Mouse (Mus musculus) regulatory T cell (primary cell): ENCODE results near the gene Abl1.

Experiments
- in situ Hi-C: fragments of 300-600 bp; cut with MboI, MseI; formaldehyde crosslinking; loops from one replicate; pipeline ENCODE4 v1.15.1; 2025; ENCODE audit warnings: high pct_unique_total_duplicates

The Abl1 gene

DNA sequence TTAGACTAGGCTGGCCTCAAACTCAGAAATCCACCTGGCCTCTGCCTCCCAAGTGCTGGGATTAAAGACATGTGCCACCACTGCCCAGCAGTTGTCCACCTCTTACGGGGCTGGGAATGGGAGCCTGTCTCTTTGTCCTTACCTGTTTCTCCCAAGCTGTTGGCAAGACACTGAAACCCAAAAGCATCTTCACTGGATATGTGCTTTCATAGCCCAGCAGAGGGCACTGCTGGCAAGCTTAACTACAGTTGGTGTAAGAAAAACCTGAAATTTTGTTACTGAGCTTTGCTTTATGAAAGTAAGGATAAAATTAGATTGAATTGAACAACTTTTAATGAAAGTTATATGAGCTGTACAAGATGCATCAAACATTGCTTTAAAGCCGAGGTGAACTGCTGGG, 4.5 kb upstream of the Abl1 start:
- in situ Hi-C loops: loop anchor here (10.0 kb wide), 1 partner anchor 1281 kb away; the partner anchor contains the start of genes Lrsam1 and Rpl12

DNA sequence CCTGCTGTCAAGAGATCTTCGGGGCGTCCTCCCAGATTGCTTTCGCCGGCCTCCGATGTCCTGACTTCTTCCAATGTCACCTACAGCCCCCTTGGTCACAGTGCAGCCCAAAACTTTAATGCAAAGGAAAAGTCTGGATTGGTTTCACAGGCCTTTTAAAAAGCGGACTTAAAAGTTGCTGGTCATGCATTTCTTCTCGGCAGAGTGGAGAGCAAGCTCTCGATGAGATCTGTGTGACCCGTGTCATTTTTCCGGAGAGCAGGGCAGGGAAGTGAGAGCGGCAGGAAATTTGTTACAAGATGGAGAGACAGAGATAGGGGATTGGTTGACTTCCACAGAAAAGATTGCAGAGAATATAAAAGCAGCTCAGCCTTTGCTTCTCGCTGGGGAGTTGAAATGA, 869 bp downstream of the Abl1 start:
- in situ Hi-C loops: loop anchor here (5.0 to 10.0 kb wide), 2 partner anchors 98 to 1276 kb away; partner anchors contain the start of genes Lrsam1 and Rpl12

GRCm38 (mm10) chr2:31690063-31690462, 1.9 kb downstream of the Abl1 start:
- in situ Hi-C loops: no loop called here

DNA sequence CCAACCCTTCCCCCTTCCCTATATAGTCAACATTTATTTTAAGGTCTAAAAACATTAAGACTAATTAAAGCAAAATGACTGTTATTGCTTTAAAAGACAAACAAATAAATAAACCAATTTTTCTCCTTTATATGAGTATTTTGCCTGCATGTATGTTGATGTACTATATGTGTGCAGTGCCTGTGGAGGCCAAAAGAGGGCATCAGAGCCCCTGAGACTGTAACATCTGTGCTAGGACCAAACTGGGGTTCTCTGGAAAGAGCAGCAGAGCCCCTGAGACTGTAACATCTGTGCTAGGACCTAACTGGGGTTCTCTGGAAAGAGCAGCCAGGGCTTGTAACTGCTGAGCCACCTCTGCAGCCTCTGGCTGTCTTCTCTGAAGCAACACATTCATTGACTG, 10.0 kb downstream of the Abl1 start:
- in situ Hi-C loops: no loop called here

DNA sequence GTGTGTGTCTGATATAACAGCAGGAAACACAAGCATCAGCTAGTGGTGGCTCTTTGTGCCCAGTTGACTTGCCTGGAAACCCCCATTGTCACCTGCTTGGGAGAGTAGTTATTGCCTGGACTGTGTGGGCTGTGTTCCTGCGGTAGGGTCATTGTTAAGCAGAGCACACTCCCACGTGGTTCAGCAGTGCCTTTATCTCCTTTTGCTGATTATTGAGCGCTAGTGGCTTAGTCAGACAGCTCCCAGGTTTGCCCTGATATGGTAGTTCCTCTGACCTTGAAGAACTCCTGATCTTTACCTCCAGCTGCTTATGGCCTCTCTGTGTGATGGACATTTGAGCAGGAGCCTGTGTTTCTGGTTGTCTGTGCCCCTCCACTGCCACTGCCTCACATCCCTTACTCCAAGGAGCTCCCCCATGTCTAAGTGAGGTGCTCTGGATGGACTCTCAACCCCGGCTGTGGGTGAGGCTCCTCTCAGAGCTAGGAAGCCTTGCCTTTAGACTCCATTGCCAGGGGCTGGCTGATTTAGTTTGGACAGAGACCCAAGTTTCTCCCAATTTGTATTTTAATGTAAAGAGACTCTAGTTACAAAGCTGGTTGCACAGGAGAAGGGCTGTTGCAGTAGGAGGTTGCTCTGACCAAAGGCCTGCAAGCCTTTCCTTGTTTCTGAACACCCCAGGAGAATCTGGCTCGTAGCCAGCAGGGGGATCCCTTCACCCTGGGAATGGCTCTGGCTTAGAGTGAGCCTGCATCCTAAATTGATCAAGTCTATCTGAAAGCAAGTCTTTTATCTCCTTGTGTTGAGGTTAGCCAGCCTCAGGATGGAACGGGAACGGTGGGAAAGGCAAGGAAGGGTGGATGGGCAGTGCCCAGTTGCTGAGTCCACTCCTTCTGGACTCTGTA, 12.6 kb downstream of the Abl1 start:
- in situ Hi-C loops: no loop called here

DNA sequence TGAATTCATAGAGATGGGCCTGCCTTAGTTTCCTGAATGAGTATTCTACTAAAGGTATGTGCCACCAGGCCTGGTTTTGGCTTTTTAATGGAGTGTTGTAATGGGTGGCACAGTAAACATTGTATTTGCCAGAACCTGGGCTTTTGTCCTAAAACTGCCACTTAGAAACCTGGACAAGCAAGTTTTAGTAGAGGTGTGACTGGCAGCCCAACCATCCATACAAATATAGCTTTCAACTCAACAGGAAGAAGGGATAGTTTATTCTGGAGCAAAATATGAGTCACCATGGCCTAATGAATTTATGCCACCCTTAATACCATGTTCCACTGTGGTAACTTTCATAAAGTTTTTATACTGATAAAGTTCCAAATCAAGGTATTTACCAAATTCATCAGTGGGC, 15.1 kb downstream of the Abl1 start:
- in situ Hi-C loops: no loop called here

DNA sequence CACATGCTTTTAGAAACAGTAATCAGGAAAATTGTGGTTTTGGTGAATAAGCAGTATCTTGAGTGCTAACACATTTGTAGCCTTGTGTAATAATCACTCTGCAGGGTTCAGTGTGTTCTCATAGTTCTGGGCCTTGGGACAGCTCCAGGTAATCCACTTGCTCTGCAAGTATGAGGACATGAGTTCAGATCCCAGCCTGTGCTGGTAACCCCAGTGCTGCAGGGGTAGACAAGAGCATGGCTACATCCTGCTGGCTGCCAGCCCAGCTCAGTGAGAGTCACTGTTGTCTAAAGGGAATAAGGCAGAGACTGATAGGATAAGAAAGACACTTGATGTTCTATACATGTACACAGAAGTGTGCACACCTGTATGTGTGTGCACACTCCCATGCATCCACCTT, 17.7 kb downstream of the Abl1 start:
- in situ Hi-C loops: no loop called here

DNA sequence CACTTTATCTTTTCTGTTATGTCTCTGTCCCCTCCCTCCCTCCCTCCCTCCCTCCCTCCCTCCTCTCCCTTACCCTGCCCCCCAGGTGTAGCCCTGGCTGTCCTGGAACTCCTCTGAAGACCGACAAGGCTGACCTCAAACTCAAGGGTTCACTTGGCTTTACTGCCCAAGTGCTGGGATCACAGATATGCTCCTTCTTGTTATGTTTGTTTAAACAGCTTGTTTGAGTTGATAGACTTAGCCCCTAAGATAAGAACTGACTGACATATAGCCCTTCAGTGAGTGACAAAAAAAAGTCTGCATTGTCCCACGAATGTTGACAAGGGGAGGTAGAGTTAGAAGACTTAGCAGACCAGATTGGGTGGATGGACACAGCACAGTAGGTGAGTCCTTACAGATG, 18.4 kb downstream of the Abl1 start:
- in situ Hi-C loops: no loop called here

DNA sequence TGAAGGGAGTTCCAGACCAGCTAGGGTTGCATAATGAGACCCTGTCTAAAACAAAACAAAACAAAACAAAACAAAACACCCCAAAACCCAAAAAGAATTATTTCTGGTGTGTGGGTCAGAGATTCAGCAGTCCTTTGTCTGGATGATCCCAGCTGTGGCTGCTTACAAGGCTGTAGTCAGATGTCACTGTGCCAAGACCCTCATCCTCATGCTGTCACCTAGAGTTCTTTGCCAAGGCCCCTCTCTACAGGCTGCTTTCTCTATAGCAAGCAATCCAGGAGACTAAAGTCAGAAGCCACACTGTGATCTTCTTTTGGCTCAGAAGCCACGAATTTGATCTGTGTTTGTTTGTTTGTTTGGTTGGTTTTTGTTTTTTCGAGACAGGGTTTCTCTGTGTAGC, 24.5 kb downstream of the Abl1 start:
- in situ Hi-C loops: no loop called here

GRCm38 (mm10) chr2:31713813-31714212, 25.6 kb downstream of the Abl1 start:
- in situ Hi-C loops: no loop called here

GRCm38 (mm10) chr2:31714780-31715179, 26.6 kb downstream of the Abl1 start:
- in situ Hi-C loops: no loop called here

- in situ Hi-C loops: no loop called here
Measured at GRCm38 (mm10) chr2:31715985-31716384, 27.8 kb downstream of the Abl1 start.

DNA sequence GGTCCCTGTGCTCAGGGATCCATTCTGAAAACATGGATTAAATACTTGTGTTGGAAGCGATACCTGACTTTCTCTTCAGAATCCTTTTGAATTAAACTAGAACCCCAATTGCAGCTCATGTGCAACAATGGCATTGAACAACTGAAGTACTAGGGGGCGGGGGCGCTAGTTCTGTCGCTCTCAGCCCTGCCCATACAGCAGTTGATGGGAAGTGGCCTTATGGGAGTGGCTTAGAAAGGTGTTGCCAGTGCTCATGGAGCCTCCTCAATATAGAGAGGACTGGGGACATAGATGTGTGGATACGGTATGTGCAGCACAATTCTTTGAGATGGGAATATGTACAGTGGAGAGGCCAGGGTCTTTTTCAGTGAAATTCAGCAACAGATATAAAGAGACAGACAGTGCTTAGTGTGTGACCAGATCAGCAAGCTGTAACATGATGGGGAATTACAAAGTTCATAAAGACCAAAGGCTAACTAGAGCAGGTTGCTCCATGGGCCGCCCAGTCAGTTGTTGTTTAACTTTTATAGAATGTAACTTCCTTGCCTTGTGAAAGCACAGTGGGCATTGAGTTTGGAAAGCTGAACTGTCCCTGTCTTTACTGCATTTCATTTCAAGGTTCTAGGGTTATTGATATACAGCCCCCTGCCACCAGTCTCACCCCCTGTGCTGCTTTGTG, 31.2 kb downstream of the Abl1 start:
- in situ Hi-C loops: no loop called here

DNA sequence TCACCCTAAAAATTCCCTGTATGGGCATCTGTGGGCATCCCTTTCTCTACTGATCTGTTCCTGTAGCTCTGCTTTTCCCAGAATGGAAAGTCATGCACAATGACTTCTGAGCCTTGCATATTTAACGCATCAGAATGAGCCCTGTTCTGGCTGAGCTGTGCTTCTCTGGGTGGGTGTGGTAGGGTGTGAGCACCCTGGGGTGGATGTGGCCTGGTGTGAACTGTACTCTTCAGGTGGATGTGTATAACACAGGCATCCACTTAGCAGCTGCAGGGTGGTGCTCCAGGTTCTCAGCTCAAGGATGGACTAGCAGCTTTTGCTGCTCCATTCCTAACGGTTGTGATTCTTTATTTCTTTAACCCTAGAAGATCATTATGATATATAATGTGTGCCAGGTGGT, 31.8 kb downstream of the Abl1 start:
- in situ Hi-C loops: no loop called here

DNA sequence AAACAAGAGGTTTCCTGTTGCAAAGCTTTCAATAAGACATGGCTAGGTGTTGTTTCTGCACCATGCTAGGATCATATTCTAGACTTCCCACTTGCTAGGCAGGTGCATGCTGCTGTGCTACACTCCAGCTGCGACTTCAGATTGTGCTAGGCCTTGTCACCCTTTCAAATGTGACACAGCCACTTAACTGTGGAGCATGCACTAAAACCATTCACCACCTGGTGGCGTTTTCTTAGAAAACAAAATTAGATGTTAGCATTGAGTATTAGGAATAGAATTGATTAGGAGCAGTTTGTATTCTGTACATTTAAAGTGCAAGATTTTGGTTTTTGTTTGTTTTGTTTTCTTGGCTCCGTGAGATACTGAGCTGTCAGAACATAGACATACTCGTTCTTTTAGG, 32.6 kb downstream of the Abl1 start:
- in situ Hi-C loops: no loop called here

GRCm38 (mm10) chr2:31724730-31725490, 36.7 kb downstream of the Abl1 start:
- in situ Hi-C loops: no loop called here

DNA sequence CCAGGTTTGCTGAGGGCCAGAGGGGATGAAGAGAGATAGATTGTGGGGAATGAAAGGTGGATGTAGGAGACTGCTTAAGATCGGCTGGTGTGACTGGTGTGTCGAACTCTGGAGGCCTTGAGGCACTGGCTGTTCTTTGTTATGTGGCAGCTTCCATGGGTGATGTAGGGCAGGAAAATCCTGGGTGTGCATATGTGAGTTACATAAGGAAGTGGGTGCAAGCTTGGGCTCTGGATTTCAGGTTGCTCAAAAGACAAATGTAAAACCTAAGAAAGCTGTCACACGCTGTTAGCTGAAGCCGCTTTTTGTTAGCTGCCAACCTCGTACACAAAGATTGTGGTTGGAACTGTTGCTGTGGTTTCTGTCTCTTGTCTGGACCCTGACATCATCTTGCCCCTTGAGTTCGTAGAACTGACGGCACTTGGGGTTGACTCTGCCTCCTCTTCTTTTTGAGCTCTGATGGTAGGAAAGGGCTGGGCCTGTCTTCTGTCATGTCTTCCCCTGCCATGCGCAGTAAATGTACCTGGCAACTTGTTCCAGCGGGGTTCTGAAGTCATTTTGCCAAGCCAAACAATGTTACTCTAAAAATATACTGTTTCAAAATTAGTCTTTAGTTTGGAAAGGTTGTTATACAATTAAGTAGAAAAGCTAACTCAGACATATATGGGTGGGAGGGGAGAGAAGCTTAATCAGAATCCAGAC, 39.6 kb downstream of the Abl1 start:
- in situ Hi-C loops: no loop called here

GRCm38 (mm10) chr2:31730640-31731039, 42.5 kb downstream of the Abl1 start:
- in situ Hi-C loops: no loop called here

DNA sequence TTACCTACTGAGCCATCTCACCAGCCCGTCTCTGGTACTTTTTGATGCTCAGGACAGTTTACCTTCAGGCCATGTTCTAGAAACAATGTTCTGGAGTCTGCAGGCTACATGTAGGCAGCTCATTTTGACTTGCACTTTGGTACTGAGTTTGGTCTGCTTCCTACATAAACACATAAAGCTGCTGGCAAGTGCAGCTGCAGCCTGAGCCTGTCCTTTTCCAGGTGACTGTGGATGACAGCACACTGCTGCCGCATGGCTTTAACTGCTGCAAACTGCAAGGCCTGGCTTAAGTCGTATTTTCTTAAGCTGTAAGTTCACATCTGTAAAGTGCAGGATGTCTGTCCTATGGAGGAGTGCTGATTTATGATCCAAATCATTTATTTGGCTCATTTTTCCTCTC, 44.3 kb downstream of the Abl1 start:
- in situ Hi-C loops: no loop called here

GRCm38 (mm10) chr2:31733558-31733957, 45.4 kb downstream of the Abl1 start:
- in situ Hi-C loops: no loop called here

DNA sequence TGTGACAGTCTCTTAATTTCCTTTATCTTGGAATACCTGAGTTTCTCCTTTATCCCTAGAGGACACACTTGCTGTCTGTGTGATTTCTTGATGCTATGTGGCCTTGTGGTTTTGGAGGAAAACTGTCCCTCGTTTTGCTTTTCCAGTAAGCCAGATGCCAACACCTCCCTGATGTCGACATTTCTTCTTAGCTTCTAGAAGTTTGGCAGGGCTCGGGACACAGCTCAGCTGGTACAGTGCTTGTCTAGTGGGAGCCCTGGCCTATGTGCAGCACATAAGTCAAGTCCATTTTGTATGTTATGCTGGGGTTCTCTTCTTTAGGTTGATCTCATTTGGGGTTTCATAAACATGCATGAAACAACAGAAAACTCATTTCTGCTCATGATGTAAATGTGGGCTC, 50.9 kb downstream of the Abl1 start:
- in situ Hi-C loops: no loop called here

GRCm38 (mm10) chr2:31741728-31742127, 53.6 kb downstream of the Abl1 start:
- in situ Hi-C loops: no loop called here
